Mouse (Mus musculus): ENCODE data around the gene Gm13757. TPM values are rescaled to one million over a fixed set of nuclear protein-coding genes. Genes with fewer than 3 reads are reported as not detected.
"Not testable (repeated sequence)": the region's sequence is repeated elsewhere in the genome, so short reads cannot be mapped to it uniquely, and the experiment has no call there.

Gene Gm13757
- not detected for total RNA-seq (2021)
- long read RNA-seq, experiment 1 = 0 reads
- long read RNA-seq, experiment 2 = 0 reads

DNA sequence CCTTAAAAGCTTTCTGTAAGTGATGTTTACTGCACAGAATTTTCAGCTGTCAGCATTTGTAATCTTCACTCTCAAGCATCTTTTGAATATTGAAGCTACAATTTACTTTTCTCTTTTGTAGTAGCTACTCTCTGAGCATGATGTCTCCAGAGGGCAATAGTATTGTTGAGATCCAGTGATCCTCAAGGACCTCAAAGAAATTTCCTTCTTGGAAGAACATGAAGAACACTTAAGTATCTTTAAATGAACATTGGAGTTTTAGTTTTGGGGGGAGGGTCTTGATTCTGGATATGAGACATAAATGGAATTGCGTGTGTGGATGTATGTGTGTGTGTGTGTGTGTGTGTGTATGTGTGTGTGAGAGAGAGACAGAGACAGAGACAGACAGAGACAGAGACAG is at the start of gene Gm13757:
Gene Gm13757, minus strand, starts transcription at position 101 of the 400 bp plus-strand sequence.
- DNase-seq (ENCODE audit: low spot score in 2 of 2) = no peak

- no peak for DNase-seq (ENCODE audit: low spot score in 2 of 2)
Observed at GRCm38 (mm10) chr2:88493020-88493419, 44.1 kb upstream of the Gm13757 start, which contains the start of gene Olfr1185-ps1. TSS of gene Olfr1185-ps1 (plus strand) at chr2:88493320.

- DNase-seq (ENCODE audit: low spot score in 2 of 2) = no peak
Observed at GRCm38 (mm10) chr2:88483298-88483697, 34.4 kb upstream of the Gm13757 start, which contains the start of gene Olfr1184. TSS of gene Olfr1184 (plus strand) at chr2:88483598.

DNA sequence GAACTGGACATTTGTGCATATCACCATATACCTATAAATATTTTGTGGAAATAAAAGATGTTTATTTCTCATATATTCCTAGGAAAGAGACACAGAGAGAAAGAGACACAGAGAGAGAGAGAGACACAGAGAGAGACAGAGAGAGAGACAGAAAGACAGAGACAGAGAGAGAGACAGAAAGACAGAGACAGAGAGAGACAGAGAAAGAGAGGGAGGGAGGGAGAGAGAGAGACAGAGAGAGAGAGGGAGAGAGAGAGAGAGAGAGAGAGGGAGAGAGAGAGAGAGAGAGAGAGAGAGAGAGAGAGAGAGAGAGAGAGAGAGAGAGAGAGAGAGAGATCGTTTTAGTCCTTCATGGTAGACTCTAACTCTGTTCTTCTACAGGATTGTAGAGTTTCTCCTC is 5.6 kb upstream of the Gm13757 start, which contains the start of gene Olfr1183:
Gene Olfr1183, plus strand, starts transcription at position 301 of the 400 bp plus-strand sequence.
- not testable (repeated sequence) for DNase-seq (ENCODE audit: low spot score in 2 of 2)

DNA sequence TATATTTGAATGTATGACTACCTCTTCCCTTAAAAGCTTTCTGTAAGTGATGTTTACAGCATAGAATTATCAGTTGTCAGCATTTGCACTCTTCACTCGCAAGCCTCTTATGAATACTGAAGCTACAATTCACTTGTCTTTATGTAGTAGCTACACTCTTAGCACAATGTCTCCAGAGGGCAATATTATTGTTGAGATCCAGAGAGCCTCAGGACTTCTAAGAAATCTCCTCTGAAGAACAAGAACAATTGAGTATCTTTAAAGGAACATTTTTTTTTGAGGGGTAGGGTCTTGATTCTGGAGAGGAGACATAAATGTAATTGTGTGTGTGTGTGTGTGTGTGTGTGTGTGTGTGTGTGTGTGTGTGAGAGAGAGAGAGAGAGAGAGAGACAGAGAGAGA is 22.9 kb downstream of the Gm13757 start, which contains the start of gene Olfr1181:
Gene Olfr1181, minus strand, starts transcription at position 101 of the 400 bp plus-strand sequence.
- DNase-seq (ENCODE audit: low spot score in 2 of 2) = no peak

DNA sequence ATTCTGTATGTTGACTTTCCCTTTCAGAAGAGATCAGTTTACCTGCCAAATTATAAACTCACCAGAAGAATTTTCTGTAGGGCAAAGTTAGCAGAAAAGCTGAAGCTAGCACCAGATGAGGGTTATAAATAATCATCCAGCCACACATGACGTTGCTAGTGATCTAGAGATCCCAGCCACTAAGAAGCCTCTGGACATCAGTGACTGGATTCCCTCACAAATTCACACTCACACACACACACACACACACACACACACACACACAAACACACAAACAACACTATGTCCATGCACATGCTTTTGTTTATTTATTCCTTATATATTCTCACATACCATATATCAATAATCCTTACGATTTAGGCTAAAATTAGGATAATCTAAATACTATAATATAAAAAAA is 29.9 kb downstream of the Gm13757 start, which contains the start of gene Olfr1180:
Gene Olfr1180, minus strand, starts transcription at position 101 of the 400 bp plus-strand sequence.
- no peak for DNase-seq (ENCODE audit: low spot score in 2 of 2)

GRCm38 (mm10) chr2:88406353-88406752 is 42.6 kb downstream of the Gm13757 start, which contains the start of gene Olfr1179:
TSS of gene Olfr1179 (minus strand) at chr2:88406453.
- DNase-seq (ENCODE audit: low spot score in 2 of 2) = no peak

Other genes with a start within 250 kb of the Gm13757 start
- gene Olfr1170, start 220.8 kb downstream of the Gm13757 start, total RNA-seq (2021) = not detected
- not detected for gene Olfr1173, start 169.3 kb downstream of the Gm13757 start, total RNA-seq (2021)
- not detected for gene Olfr1174-ps, start 134.0 kb downstream of the Gm13757 start, total RNA-seq (2021)
- not detected for gene Olfr1175-ps, start 121.9 kb downstream of the Gm13757 start, total RNA-seq (2021)
- not detected for gene Olfr1176, start 112.4 kb downstream of the Gm13757 start, total RNA-seq (2021)
- gene Olfr1177-ps, start 102.6 kb downstream of the Gm13757 start, total RNA-seq (2021) = not detected
- not detected for gene Olfr1178, start 62.1 kb downstream of the Gm13757 start, total RNA-seq (2021)
- gene Olfr1179, start 42.7 kb downstream of the Gm13757 start, total RNA-seq (2021) = not detected
- not detected for gene Olfr1180, start 30.0 kb downstream of the Gm13757 start, total RNA-seq (2021)
- gene Olfr1181, start 23.0 kb downstream of the Gm13757 start, total RNA-seq (2021) = not detected
- not detected for gene Olfr1183, start 5.7 kb upstream of the Gm13757 start, total RNA-seq (2021)
- not detected for gene Olfr1184, start 34.5 kb upstream of the Gm13757 start, total RNA-seq (2021)
- not detected for gene Olfr1185-ps1, start 44.2 kb upstream of the Gm13757 start, total RNA-seq (2021)
- not detected for gene Olfr1186, start 69.4 kb upstream of the Gm13757 start, total RNA-seq (2021)
- gene Olfr1188, start 107.8 kb upstream of the Gm13757 start, total RNA-seq (2021) = not detected
- not detected for gene Olfr1189, start 137.3 kb upstream of the Gm13757 start, total RNA-seq (2021)
- not detected for gene Olfr1191-ps1, start 191.4 kb upstream of the Gm13757 start, total RNA-seq (2021)
- gene Olfr1192-ps1, start 199.4 kb upstream of the Gm13757 start, total RNA-seq (2021) = not detected
- gene Olfr1193, start 226.5 kb upstream of the Gm13757 start, total RNA-seq (2021) = not detected
- gene Olfr1195, start 240.1 kb upstream of the Gm13757 start, total RNA-seq (2021) = not detected